Mouse (Mus musculus) liver, embryonic 16.5 days (tissue): ENCODE data around the gene 4933415A04Rik. TPM values are rescaled to one million over a fixed set of nuclear protein-coding genes. Genes with fewer than 3 reads are reported as not detected.

Experiments
- ATAC-seq: fragments of 200-750 bp; cut with Nextera tagmentation; 2 replicates; pipeline ENCODE4 v1.8.0; 2017; ENCODE audit warnings: low read depth, mild to moderate bottlenecking, moderate number of reproducible peaks, moderate library complexity
- H3K27ac ChIP-seq: fragments of 300-500 bp; sonication (generic); 2 replicates; pipeline ENCODE4 v1.5.1; 2014; ENCODE audit warnings: mild to moderate bottlenecking, low read length
- H3K27me3 ChIP-seq: fragments of 300-500 bp; sonication (generic); 2 replicates; pipeline ENCODE4 v1.6.1; 2014; ENCODE audit warnings: low read depth, low read length, mixed read lengths; ENCODE audit not compliant: control insufficient read depth, insufficient read depth
- H3K36me3 ChIP-seq: fragments of 300-500 bp; sonication (generic); 2 replicates; pipeline ENCODE4 v1.6.1; 2014; ENCODE audit warnings: mild to moderate bottlenecking; ENCODE audit not compliant: control insufficient read depth, insufficient read depth
- H3K4me1 ChIP-seq: fragments of 300-500 bp; sonication (generic); 2 replicates; pipeline ENCODE4 v1.6.1; 2014; ENCODE audit warnings: low read depth, low read length, mixed read lengths; ENCODE audit not compliant: control insufficient read depth
- H3K4me2 ChIP-seq: fragments of 300-500 bp; sonication (generic); 2 replicates; pipeline ENCODE4 v1.6.1; 2014; ENCODE audit warnings: low read depth, low read length, mixed read lengths
- H3K4me3 ChIP-seq: fragments of 300-500 bp; sonication (generic); 2 replicates; pipeline ENCODE4 v1.5.1; 2014; ENCODE audit warnings: low read depth, mild to moderate bottlenecking, low read length
- H3K9ac ChIP-seq: fragments of 300-500 bp; sonication (generic); 2 replicates; pipeline ENCODE4 v1.6.1; 2014; ENCODE audit warnings: low read depth, low read length
- H3K9me3 ChIP-seq: fragments of 300-500 bp; sonication (generic); replicated peaks from 2 replicates; pipeline ENCODE4 v1.6.1; 2016; ENCODE audit warnings: low read length; ENCODE audit not compliant: control insufficient read depth
- WGBS: fragments of 180-500 bp; shearing (Covaris S2); extraction: QIAGEN DNeasy Blood & Tissue Kit; methylation state at CpG from one replicate; pipeline ENCODE4 v1.1.7; 2014; ENCODE audit not compliant: insufficient replicate concordance; 5-methylcytosine and 5-hydroxymethylcytosine counted together
- polyA plus RNA-seq: library from polyadenylated mRNA; unstranded; fragments of >200 nt; fragmentation: Nextera tagmentation; extraction: Ambion mirVana; gene quantifications from 2 replicates; pipeline ENCODE4 v1.2.1, GENCODE M21; 2015

Gene 4933415A04Rik
- polyA plus RNA-seq, 1 experiment from 2014 or later = 0.71 TPM

DNA sequence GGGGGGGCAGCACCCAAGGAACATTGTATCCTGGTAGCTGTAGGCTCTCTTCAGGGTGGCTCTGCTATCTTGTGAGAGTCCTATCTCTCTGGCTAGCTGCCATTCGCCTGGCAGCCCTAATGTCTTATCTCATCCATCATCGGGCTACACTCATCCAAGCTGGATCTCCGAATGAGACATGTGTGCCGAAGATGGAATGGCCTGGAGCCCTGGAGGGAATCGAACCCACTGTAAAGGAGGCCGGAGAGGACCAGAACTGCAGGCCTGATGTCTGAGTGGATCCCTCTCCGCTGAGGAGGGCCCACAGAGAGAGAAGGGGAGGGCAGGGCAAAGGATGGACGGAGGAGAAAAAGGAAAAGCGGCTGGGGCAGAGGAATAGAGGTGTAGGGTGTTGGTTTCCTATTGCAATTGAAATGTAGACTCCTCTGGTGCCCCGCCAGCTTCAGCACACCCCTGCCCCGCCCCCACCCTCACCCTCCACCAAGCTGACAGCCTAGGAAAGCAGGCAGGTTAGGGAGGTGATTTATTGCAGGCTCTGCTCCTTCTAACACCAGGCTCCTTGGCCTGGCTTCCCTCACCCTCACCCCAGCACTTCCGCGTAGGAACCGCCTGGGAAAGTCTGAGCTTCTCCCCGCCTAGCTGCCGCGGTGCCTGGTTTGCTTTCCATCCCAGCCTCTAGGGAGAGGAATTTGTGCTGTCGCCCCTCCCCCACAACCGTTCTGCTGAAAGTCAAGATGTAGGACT is 47.0 kb downstream of the 4933415A04Rik start:
- Histone ChIP-seq H3K9ac (no peak overlapping the region), H3K27me3 (no peaks in the 10 kb centered on the region)
- ATAC-seq = peak; percentile 30; the same call in 1 of the 2 replicates

DNA sequence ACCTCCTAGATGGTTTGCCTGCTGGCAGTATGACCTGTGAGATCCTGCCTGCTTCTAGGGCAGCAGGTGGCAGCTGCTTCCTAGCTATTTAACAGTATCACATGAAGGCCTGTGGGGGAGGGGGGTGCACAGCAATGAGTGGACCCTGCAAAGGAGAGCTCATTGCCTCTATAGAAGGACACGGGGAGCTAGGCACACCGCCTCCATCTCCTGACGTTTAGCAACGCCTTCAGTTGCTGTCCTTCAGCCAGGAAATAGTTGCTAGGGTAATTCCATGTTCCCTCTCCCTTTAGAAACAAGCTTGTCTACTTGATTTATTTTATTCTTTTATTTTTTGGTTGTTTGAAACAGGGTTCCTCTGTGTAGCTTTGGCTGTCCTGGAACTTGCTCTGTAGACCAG is 49.9 kb downstream of the 4933415A04Rik start:
- Histone ChIP-seq H3K27ac (no peak overlapping the region), H3K36me3 (no peaks in the 10 kb centered on the region), H3K4me3 (no peak overlapping the region), H3K4me1 (peaks cover 7% of the 10 kb centered on the region), H3K4me2 (no peak overlapping the region), H3K9me3 (no peaks in the 10 kb centered on the region), H3K9ac (no peak overlapping the region), H3K27me3 (no peaks in the 10 kb centered on the region)
- ATAC-seq = no peak
- 45% methylated on average over 4 of the region's 4 CpGs for WGBS

More for the DNA sequence above, 47.0 kb downstream of the 4933415A04Rik start:
- Histone ChIP-seq H3K27ac (no peak overlapping the region), H3K4me3 (no peak overlapping the region), H3K4me2 (peak overlapping the region; percentile 25; the same call in 1 of the 2 replicates), H3K9me3 (no peaks in the 10 kb centered on the region), H3K36me3 (no peaks in the 10 kb centered on the region), H3K4me1 (peaks cover 7% of the 10 kb centered on the region)
- 17% methylated on average over 18 of the region's 19 CpGs for WGBS

DNA sequence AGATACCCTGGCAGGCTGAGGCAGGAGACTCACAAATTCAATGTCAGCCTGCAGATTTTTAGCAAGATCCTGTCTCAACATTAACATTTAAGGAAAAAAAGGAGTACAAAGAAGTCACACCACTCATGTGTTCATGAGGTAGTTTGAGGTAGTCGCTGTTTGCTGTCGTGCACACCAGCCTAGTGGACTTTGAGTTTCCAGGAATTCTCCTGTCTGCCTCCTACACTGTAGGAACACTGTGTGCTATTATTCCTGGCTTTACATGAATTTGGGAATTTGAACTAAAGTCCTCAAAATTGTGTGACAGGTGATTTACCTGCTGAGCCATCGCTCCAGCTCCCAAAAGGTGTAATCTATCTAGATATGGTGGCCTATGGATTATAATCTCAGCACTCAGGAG is 51.6 kb downstream of the 4933415A04Rik start:
- no peak overlapping the region for H3K27ac ChIP-seq
- peak; percentile 64; the same call in 1 of the 2 replicates for ATAC-seq
- no peaks in the 10 kb centered on the region for H3K9me3 ChIP-seq
- H3K4me3 ChIP-seq = no peak overlapping the region
- no peaks in the 10 kb centered on the region for H3K27me3 ChIP-seq
- no peaks in the 10 kb centered on the region for H3K36me3 ChIP-seq
- no peak overlapping the region for H3K9ac ChIP-seq
- peaks cover 3% of the 10 kb centered on the region; the same call in 1 of the 2 replicates for H3K4me1 ChIP-seq
- 79% methylated on average over 3 of the region's 3 CpGs for WGBS
- H3K4me2 ChIP-seq = no peak overlapping the region

Other genes starting within 250 kb of the 4933415A04Rik start
- gene Pttg1, start 160.8 kb upstream of the 4933415A04Rik start, polyA plus RNA-seq = 40.6 and 43.7 TPM in 2 replicates
- 21.7 and 22.1 TPM in 2 replicates for gene Slu7, start 153.3 kb upstream of the 4933415A04Rik start, polyA plus RNA-seq
- gene C1qtnf2, start 112.8 kb upstream of the 4933415A04Rik start, polyA plus RNA-seq = 0.88 and 1.3 TPM in 2 replicates
- 1.8 and 2.2 TPM in 2 replicates for gene Ccnjl, start 58.3 kb upstream of the 4933415A04Rik start, polyA plus RNA-seq
- gene Fabp6, start 14.5 kb downstream of the 4933415A04Rik start, polyA plus RNA-seq = not detected in 2 replicates
- gene Pwwp2a, start 95.0 kb downstream of the 4933415A04Rik start, polyA plus RNA-seq = 4.3 and 4.6 TPM in 2 replicates
- 29.2 and 30.2 TPM in 2 replicates for gene Ttc1, start 161.0 kb downstream of the 4933415A04Rik start, polyA plus RNA-seq